Mouse (Mus musculus): ENCODE measurements around the gene Nat8f5.
"Not testable (repeated sequence)": the region's sequence is repeated elsewhere in the genome, so short reads cannot be mapped to it uniquely, and the experiment has no call there.

The Nat8f5 gene

DNA sequence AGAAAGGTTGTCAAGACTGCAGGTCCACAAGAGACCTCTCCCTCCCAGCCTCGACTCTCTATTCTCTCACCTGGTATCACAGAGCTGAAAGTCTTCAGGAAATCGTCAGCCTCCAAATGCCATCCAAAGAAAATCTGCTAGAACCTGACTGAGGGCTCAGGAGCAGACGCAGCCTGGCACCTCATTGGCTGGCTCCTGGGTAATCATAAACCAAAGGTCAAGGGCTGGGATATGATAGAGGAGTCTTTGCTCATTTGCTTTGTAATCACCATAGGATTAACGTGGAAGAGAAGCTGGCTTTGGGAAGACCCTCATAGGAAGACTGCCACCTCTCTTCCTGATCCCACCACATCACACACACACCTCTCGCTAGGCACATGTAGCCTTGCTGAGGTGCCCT, at the start of gene Nat8f5, which contains the start of gene Nat8f6:
Gene Nat8f5 (minus strand): TSS at position 136 of the 400 bp plus-strand sequence.
Gene Nat8f6 (minus strand): TSS at position 118 of the 400 bp plus-strand sequence.
- DNase-seq (ENCODE audit: low spot score): no peak

DNA sequence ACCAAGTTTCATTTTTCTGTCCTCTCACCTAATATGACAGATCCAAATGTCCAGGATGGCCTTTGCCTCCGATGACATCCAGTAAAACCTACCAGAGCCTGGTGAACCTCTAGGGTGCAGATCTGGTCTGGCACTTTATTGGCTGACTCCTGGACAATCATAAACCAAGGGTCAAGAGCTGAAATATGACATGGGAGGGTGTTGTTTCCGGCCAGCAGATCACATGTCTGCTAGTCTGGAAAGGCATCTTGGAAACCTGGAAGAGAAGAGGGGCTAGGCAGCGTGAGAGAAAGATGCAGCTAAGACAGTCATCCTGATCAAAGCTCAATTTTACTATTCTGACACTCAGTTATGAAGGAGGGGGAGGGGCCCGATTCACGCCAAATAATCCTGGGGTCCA, 48.2 kb upstream of the Nat8f5 start, which contains the start of gene Nat8f2:
Gene Nat8f2 (minus strand): TSS at position 153 of the 400 bp plus-strand sequence.
- not testable (repeated sequence) for DNase-seq (ENCODE audit: low spot score)

GRCm38 (mm10) chr6:85867726-85868690, 47.2 kb upstream of the Nat8f5 start:
- no peak for DNase-seq (ENCODE audit: low spot score)

GRCm38 (mm10) chr6:85866995-85867394, 46.2 kb upstream of the Nat8f5 start:
- not testable (repeated sequence) for DNase-seq (ENCODE audit: low spot score)

DNA sequence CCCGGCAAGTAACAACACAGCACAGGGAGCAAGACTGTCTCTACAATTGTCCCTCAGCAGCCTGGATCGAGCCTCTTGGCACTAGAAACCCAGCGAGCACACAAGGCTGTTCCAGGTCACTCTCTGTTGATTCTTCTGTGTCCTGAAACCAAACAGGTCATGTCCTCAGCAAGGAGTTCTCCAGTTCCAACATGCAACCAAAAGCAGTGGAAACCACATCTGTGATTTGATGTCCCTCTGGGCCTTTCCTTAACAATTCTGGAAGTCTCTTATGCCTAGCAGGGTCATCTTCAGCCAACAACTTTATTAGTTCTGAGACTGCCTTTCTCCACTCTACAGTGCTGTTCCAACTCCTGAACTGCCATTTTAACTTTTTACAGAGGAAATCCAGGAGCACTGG, 45.4 kb upstream of the Nat8f5 start:
- DNase-seq (ENCODE audit: low spot score): not testable (repeated sequence)

- not testable (repeated sequence) for DNase-seq (ENCODE audit: low spot score)
Measured at GRCm38 (mm10) chr6:85864900-85865639, 44.3 kb upstream of the Nat8f5 start.

DNA sequence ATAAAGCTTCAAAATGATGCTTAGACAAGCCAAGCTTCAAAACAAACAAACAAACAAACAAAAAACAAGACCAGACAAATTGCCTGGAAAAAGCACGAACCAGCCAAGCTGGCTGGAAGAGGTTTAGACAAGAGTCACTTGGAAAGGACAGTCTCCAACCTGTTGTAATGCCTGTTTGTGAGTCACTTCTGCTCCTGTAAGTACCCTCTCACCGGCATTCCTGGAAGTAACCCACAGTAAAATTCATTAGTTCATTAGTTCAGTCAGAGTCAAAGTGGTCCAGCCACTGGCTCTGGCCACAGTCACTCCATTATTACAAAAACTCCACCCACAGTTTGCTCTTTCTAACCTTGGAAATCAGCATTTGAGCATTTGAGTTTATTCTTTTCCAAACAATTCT, 43.1 kb upstream of the Nat8f5 start:
- DNase-seq (ENCODE audit: low spot score): no peak

- DNase-seq (ENCODE audit: low spot score): no peak
Measured at GRCm38 (mm10) chr6:85863136-85863535, 42.4 kb upstream of the Nat8f5 start.

- no peak for DNase-seq (ENCODE audit: low spot score)
Measured at GRCm38 (mm10) chr6:85862565-85862964, 41.8 kb upstream of the Nat8f5 start.

GRCm38 (mm10) chr6:85861247-85861646, 40.5 kb upstream of the Nat8f5 start:
- no peak for DNase-seq (ENCODE audit: low spot score)

GRCm38 (mm10) chr6:85856194-85856678, 35.5 kb upstream of the Nat8f5 start:
- DNase-seq (ENCODE audit: low spot score): no peak

- no peak for DNase-seq (ENCODE audit: low spot score)
Measured at GRCm38 (mm10) chr6:85853481-85853880, 32.7 kb upstream of the Nat8f5 start.

GRCm38 (mm10) chr6:85851062-85851773, 30.4 kb upstream of the Nat8f5 start:
- DNase-seq (ENCODE audit: low spot score): no peak

- no peak for DNase-seq (ENCODE audit: low spot score)
Measured at GRCm38 (mm10) chr6:85849240-85849639, 28.5 kb upstream of the Nat8f5 start.

GRCm38 (mm10) chr6:85848140-85848539, 27.4 kb upstream of the Nat8f5 start:
- DNase-seq (ENCODE audit: low spot score): no peak

DNA sequence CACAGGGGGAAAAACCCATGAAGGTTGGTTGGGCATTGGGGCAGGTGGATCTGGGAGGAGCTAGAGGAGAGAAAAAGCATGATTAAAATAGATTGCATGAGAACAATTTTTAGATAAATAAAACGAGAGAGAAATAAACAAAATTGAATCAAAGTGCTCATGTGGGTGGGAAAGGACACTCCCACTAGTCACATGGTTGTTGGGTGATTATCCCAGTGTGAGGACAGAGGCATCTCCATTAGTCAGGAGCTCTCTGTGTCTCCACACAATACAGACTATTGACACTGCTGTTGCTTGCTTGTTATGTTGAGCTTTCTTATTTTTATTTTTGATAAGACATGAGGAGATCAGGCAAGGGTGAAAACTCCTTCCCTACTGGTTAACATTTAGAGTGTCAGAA, 26.1 kb upstream of the Nat8f5 start:
- no peak for DNase-seq (ENCODE audit: low spot score)

DNA sequence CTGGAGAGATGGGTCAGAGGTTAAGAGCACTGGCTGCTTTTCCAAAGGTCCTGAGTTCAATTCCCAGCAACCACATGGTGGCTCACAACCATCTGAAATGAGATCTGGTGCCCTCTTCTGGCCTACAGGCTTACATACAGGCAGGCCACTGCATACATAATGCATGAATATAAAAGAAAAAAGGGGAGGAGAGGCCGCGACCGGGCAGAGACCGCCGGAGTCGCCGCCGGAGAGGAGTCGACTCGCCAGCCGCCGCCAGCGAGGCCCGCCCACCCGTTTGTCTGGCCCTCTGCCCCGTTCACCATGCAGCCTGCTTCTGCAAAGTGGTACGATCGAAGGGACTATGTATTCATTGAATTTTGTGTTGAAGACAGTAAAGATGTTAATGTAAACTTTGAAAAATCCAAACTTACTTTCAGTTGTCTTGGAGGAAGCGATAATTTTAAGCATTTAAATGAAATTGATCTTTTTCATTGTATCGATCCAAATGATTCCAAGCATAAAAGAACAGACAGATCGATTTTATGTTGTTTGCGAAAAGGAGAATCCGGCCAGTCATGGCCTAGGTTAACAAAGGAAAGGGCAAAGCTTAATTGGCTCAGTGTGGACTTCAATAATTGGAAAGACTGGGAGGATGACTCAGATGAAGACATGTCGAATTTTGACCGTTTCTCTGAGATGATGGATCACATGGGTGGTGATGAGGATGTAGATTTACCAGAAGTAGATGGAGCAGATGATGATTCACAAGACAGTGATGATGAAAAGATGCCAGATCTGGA, 23.1 kb upstream of the Nat8f5 start:
- not testable (repeated sequence) for DNase-seq (ENCODE audit: low spot score)

- no peak for DNase-seq (ENCODE audit: low spot score)
Measured at GRCm38 (mm10) chr6:85839982-85840381, 19.2 kb upstream of the Nat8f5 start.

- DNase-seq (ENCODE audit: low spot score): no peak
Measured at GRCm38 (mm10) chr6:85838674-85839073, 17.9 kb upstream of the Nat8f5 start.

- not testable (repeated sequence) for DNase-seq (ENCODE audit: low spot score)
Measured at GRCm38 (mm10) chr6:85837307-85837706, 16.5 kb upstream of the Nat8f5 start.

GRCm38 (mm10) chr6:85836827-85837226, 16.1 kb upstream of the Nat8f5 start:
- not testable (repeated sequence) for DNase-seq (ENCODE audit: low spot score)

All from layer of hippocampus, adult 9-10 months (tissue).